23 mouse cellular contexts compared by ENCODE assay signal in genomic region chr13:8729972-8730645, GRCm38 (mm10).
DNase-seq lines count a peak whose midpoint lies in the region; ATAC-seq lines count a peak whose summit lies in the region.
"Had no signal": no experiment of that assay in that cellular context is flagged by ENCODE, and none has a peak within 500 bp of the region (broad histone marks: within the 10 kb centered on the region; RNA-seq: fewer than 3 reads in every experiment).

No protein-coding gene starts in this region.

- H3K4me2 ChIP-seq in forebrain, embryonic 11.5 days (ENCODE audit: low read depth, low read length, severe bottlenecking): no peak overlapping the region
- no peak overlapping the region for H3K4me2 ChIP-seq in midbrain, embryonic 16.5 days (ENCODE audit: low read length)
- no peak overlapping the region for H3K4me2 ChIP-seq in midbrain, embryonic 13.5 days (replicated peaks)
- H3K4me2 ChIP-seq in hindbrain, embryonic 16.5 days (ENCODE audit: low read length): no peak overlapping the region
- H3K4me2 ChIP-seq in liver, embryonic 11.5 days: no peak overlapping the region
- H3K4me2 ChIP-seq: embryonic facial prominence, embryonic 13.5 days; heart, embryonic 15.5 days; limb, embryonic 12.5 days; liver, embryonic 12.5 days; stomach, embryonic 15.5 days had no signal

- H3K9ac ChIP-seq in forebrain, embryonic 11.5 days (ENCODE audit: low read length): no peak overlapping the region
- H3K9ac ChIP-seq in midbrain, embryonic 16.5 days (ENCODE audit: low read depth, low read length): no peak overlapping the region
- no peak overlapping the region for H3K9ac ChIP-seq in midbrain, embryonic 13.5 days (replicated peaks)
- H3K9ac ChIP-seq in hindbrain, embryonic 16.5 days (ENCODE audit: low read depth, low read length): no peak overlapping the region
- no peak overlapping the region for H3K9ac ChIP-seq in liver, embryonic 11.5 days (ENCODE audit: low read depth, low read length)
- H3K9ac ChIP-seq: embryonic facial prominence, embryonic 13.5 days; heart, embryonic 15.5 days; limb, embryonic 12.5 days; liver, embryonic 12.5 days; stomach, embryonic 15.5 days had no signal

- no peak overlapping the region for H3K27ac ChIP-seq in forebrain, embryonic 11.5 days (ENCODE audit: low read depth, low read length)
- H3K27ac ChIP-seq in forebrain, embryonic 10.5 days: no peak overlapping the region
- no peak overlapping the region for H3K27ac ChIP-seq in midbrain, embryonic 16.5 days (ENCODE audit: low read length)
- H3K27ac ChIP-seq in midbrain, embryonic 13.5 days: no peak overlapping the region
- H3K27ac ChIP-seq in hindbrain, embryonic 16.5 days (ENCODE audit: low read depth, low read length): no peak overlapping the region
- H3K27ac ChIP-seq in liver, embryonic 11.5 days (ENCODE audit: low read depth, low read length): no peak overlapping the region
- H3K27ac ChIP-seq: embryonic facial prominence, embryonic 13.5 days; heart, embryonic 15.5 days; limb, embryonic 12.5 days; liver, embryonic 12.5 days; stomach, embryonic 15.5 days had no signal

- no peaks in the 10 kb centered on the region for H3K27me3 ChIP-seq in forebrain, embryonic 11.5 days (ENCODE audit: control insufficient read depth, insufficient read depth, low read length)
- no peaks in the 10 kb centered on the region for H3K27me3 ChIP-seq in forebrain, embryonic 10.5 days (ENCODE audit: poor library complexity, severe bottlenecking)
- H3K27me3 ChIP-seq in midbrain, embryonic 16.5 days (ENCODE audit: control insufficient read depth, insufficient read depth, low read depth, low read length): no peaks in the 10 kb centered on the region
- no peaks in the 10 kb centered on the region for H3K27me3 ChIP-seq in midbrain, embryonic 13.5 days
- no peaks in the 10 kb centered on the region for H3K27me3 ChIP-seq in hindbrain, embryonic 16.5 days (replicated peaks; ENCODE audit: control insufficient read depth, insufficient read depth, low read length)
- no peaks in the 10 kb centered on the region for H3K27me3 ChIP-seq in liver, embryonic 11.5 days (replicated peaks; ENCODE audit: control insufficient read depth, insufficient read depth, low read length)
- H3K27me3 ChIP-seq: embryonic facial prominence, embryonic 13.5 days; heart, embryonic 15.5 days; limb, embryonic 12.5 days; liver, embryonic 12.5 days; stomach, embryonic 15.5 days had no signal

- no peak for DNase-seq in forebrain, embryonic 11.5 days (ENCODE audit: low spot score)
- DNase-seq in forebrain, embryonic 10.5 days (ENCODE audit: extremely low spot score, low spot score): no peak
- DNase-seq in retina, postnatal 1 day: peak; percentile 75
- DNase-seq in layer of hippocampus, adult 8-10 months (ENCODE audit: low spot score in 2 of 2): no peak
- no peak for DNase-seq in liver, embryonic 11.5 days (ENCODE audit: low spot score)
- DNase-seq: adrenal gland, postnatal 10 days; cerebellum, adult 2 months; cerebellum, postnatal 36 days; embryo, embryonic 11 days; heart, postnatal 36 days; kidney, adult 8-10 months; kidney, postnatal 10 days; lung, adult 2 months; lung, postnatal 14 days had no signal

- 71% methylated on average over 10 of the region's 10 CpGs for WGBS in forebrain, embryonic 11.5 days
- 85% methylated on average over 10 of the region's 10 CpGs for WGBS in forebrain, embryonic 10.5 days
- 59% methylated on average over 10 of the region's 10 CpGs for WGBS in midbrain, embryonic 16.5 days
- WGBS in midbrain, embryonic 13.5 days: 69% methylated on average over 10 of the region's 10 CpGs
- 56% methylated on average over 10 of the region's 10 CpGs for WGBS in hindbrain, embryonic 16.5 days
- 81% methylated on average over 10 of the region's 10 CpGs for WGBS in liver, embryonic 11.5 days

- H3K4me1 ChIP-seq in forebrain, embryonic 11.5 days (replicated peaks; ENCODE audit: control insufficient read depth, insufficient read depth, low read length): no peaks in the 10 kb centered on the region
- no peaks in the 10 kb centered on the region for H3K4me1 ChIP-seq in forebrain, embryonic 10.5 days
- H3K4me1 ChIP-seq in midbrain, embryonic 16.5 days (ENCODE audit: control insufficient read depth, insufficient read depth, low read length): no peaks in the 10 kb centered on the region
- no peaks in the 10 kb centered on the region for H3K4me1 ChIP-seq in midbrain, embryonic 13.5 days (replicated peaks)
- no peaks in the 10 kb centered on the region for H3K4me1 ChIP-seq in hindbrain, embryonic 16.5 days (ENCODE audit: control insufficient read depth, insufficient read depth, low read depth, low read length)
- H3K4me1 ChIP-seq in liver, embryonic 11.5 days (replicated peaks; ENCODE audit: control insufficient read depth, insufficient read depth, low read length): no peaks in the 10 kb centered on the region
- H3K4me1 ChIP-seq: embryonic facial prominence, embryonic 13.5 days; heart, embryonic 15.5 days; limb, embryonic 12.5 days; liver, embryonic 12.5 days; stomach, embryonic 15.5 days had no signal

- H3K9me3 ChIP-seq in forebrain, embryonic 11.5 days (ENCODE audit: control insufficient read depth, low read length): no peaks in the 10 kb centered on the region
- 0 out of 2 replicates have a peak, but pooled peaks cover 3% of the 10 kb centered on the region for H3K9me3 ChIP-seq in forebrain, embryonic 10.5 days
- no peaks in the 10 kb centered on the region for H3K9me3 ChIP-seq in midbrain, embryonic 16.5 days (replicated peaks; ENCODE audit: control insufficient read depth, low read length, poor library complexity, severe bottlenecking)
- no peaks in the 10 kb centered on the region for H3K9me3 ChIP-seq in midbrain, embryonic 13.5 days
- H3K9me3 ChIP-seq in hindbrain, embryonic 16.5 days (ENCODE audit: control insufficient read depth, low read length): no peaks in the 10 kb centered on the region
- no peaks in the 10 kb centered on the region for H3K9me3 ChIP-seq in liver, embryonic 11.5 days (ENCODE audit: control insufficient read depth, low read length)
- H3K9me3 ChIP-seq: embryonic facial prominence, embryonic 13.5 days; heart, embryonic 15.5 days; limb, embryonic 12.5 days; liver, embryonic 12.5 days; stomach, embryonic 15.5 days had no signal

- H3K4me3 ChIP-seq in forebrain, embryonic 11.5 days (ENCODE audit: low read depth, low read length): no peak overlapping the region
- no peak overlapping the region for H3K4me3 ChIP-seq in forebrain, embryonic 10.5 days
- H3K4me3 ChIP-seq in midbrain, embryonic 16.5 days (ENCODE audit: low read depth, low read length): no peak overlapping the region
- H3K4me3 ChIP-seq in midbrain, embryonic 13.5 days (replicated peaks): no peak overlapping the region
- H3K4me3 ChIP-seq in hindbrain, embryonic 16.5 days (ENCODE audit: low read length): no peak overlapping the region
- H3K4me3 ChIP-seq in liver, embryonic 11.5 days (ENCODE audit: low read depth, low read length): no peak overlapping the region
- H3K4me3 ChIP-seq: embryonic facial prominence, embryonic 13.5 days; erythroblast, embryonic 14.5 days; heart, embryonic 15.5 days; limb, embryonic 12.5 days; liver, embryonic 12.5 days; stomach, embryonic 15.5 days had no signal

- H3K36me3 ChIP-seq in forebrain, embryonic 11.5 days (ENCODE audit: control insufficient read depth, insufficient read depth, low read length): no peaks in the 10 kb centered on the region
- H3K36me3 ChIP-seq in forebrain, embryonic 10.5 days (replicated peaks): no peaks in the 10 kb centered on the region
- no peaks in the 10 kb centered on the region for H3K36me3 ChIP-seq in midbrain, embryonic 16.5 days (ENCODE audit: control insufficient read depth, insufficient read depth, low read length)
- H3K36me3 ChIP-seq in midbrain, embryonic 13.5 days: no peaks in the 10 kb centered on the region
- no peaks in the 10 kb centered on the region for H3K36me3 ChIP-seq in hindbrain, embryonic 16.5 days (ENCODE audit: control insufficient read depth, insufficient read depth, low read length)
- no peaks in the 10 kb centered on the region for H3K36me3 ChIP-seq in liver, embryonic 11.5 days (ENCODE audit: control insufficient read depth, insufficient read depth, low read length)
- H3K36me3 ChIP-seq: embryonic facial prominence, embryonic 13.5 days; heart, embryonic 15.5 days; limb, embryonic 12.5 days; liver, embryonic 12.5 days; stomach, embryonic 15.5 days had no signal

- 0 out of 2 replicates have a peak, but pooled peaks have one; percentile 10 for ATAC-seq in forebrain, embryonic 11.5 days (replicated peaks; ENCODE audit: low FRiP score)
- peak; percentile 28; the same call in 1 of the 2 replicates for ATAC-seq in midbrain, embryonic 16.5 days
- ATAC-seq in midbrain, embryonic 13.5 days: no peak
- ATAC-seq in hindbrain, embryonic 16.5 days: peak; percentile 85
- no peak for ATAC-seq in liver, embryonic 11.5 days (replicated peaks; ENCODE audit: low FRiP score)
- ATAC-seq: liver, embryonic 12.5 days had no signal

Comparison
In these comparisons a context has a peak if more than half of its experiments do, and no peak if none do; other contexts are left out.
1. ATAC-seq: peak in forebrain, embryonic 11.5 days (single experiment), midbrain, embryonic 16.5 days (single experiment) and hindbrain, embryonic 16.5 days (single experiment); none in midbrain, embryonic 13.5 days (single experiment) and liver, embryonic 11.5 days (single experiment).